ENCODE assay signal across 26 mouse cellular contexts in the genomic region with DNA sequence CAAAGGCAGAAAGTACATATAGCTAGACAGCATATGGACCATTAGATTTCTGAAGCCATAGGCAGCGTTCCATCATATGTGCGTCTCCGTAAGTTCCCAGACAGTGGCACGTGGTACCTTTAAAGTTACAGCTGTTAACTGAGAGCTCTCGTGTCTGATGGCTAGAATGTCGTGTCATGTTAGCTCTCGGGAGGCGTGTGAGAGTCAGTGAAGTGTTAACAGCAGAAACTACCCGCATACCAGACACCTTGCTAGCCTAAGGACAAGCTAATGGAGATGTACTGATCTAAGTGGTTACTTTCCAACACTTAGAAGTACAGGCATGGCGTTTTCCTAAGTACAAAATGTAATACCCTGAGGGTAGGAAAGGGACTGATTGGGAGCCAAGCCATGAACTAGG. TPM values are rescaled to one million over a fixed set of nuclear protein-coding genes. Genes with fewer than 3 reads are reported as not detected.
A peak's percentile ranks its signal among the peaks of the same experiment; 100 is the strongest.
DNase-seq lines count a peak whose midpoint lies in the region; ATAC-seq and TF ChIP-seq lines count a peak whose summit lies in the region.
"Had no signal": no experiment of that assay in that cellular context is flagged by ENCODE, and none has a peak within 500 bp of the region (broad histone marks: within the 10 kb centered on the region; RNA-seq: fewer than 3 reads in every experiment).

No protein-coding gene starts in this region.

- no peak for TF ChIP-seq EP300 in MEL (IDR thresholded peaks at IDR 0.05; ENCODE audit: low read depth in 1 of 2, low read length in 2 of 2)

- intact Hi-C loops in heart, postnatal 14 days (cut with DNase I) = loop anchor here (2.0 to 10.0 kb wide), 2 partner anchors 28 to 168 kb away; a partner anchor contains a TSS

- H3K4me3 ChIP-seq in heart, embryonic 12.5 days = no peak overlapping the region
- H3K4me3 ChIP-seq in heart, embryonic 15.5 days = no peak overlapping the region
- no peak overlapping the region for H3K4me3 ChIP-seq in heart, embryonic 11.5 days (ENCODE audit: low read depth, low read length)
- no peak overlapping the region for H3K4me3 ChIP-seq in MEL (ENCODE audit: control insufficient read depth in 1 of 2, insufficient read depth in 1 of 2, low read depth in 2 of 2, low read length in 2 of 2)
- H3K4me3 ChIP-seq: embryonic facial prominence, embryonic 12.5 days; gastrocnemius, adult 2 months had no signal

- H3K36me3 ChIP-seq in heart, embryonic 12.5 days = peaks cover 51% of the 10 kb centered on the region
- H3K36me3 ChIP-seq in heart, embryonic 15.5 days = peaks cover 41% of the 10 kb centered on the region
- peaks cover 26% of the 10 kb centered on the region for H3K36me3 ChIP-seq in heart, embryonic 11.5 days (ENCODE audit: control insufficient read depth, insufficient read depth, low read length)
- H3K36me3 ChIP-seq in MEL (ENCODE audit: control insufficient read depth in 1 of 2, insufficient read depth in 2 of 2, low read length in 2 of 2) = peaks cover 5 to 6% of the 10 kb centered on the region in 2 experiments

- peak overlapping the region; percentile 34; the same call in 1 of the 2 replicates for H3K27ac ChIP-seq in heart, embryonic 12.5 days (ENCODE audit: poor library complexity, severe bottlenecking)
- H3K27ac ChIP-seq in heart, embryonic 15.5 days = peak overlapping the region; percentile 32; the same call in 1 of the 2 replicates
- no peak overlapping the region for H3K27ac ChIP-seq in heart, embryonic 11.5 days (ENCODE audit: low read depth, low read length)
- H3K27ac ChIP-seq in MEL (ENCODE audit: control insufficient read depth, low read depth, low read length) = no peak overlapping the region
- H3K27ac ChIP-seq: embryonic facial prominence, embryonic 12.5 days; embryonic facial prominence, embryonic 15.5 days; gastrocnemius, adult 2 months; hindbrain, embryonic 14.5 days; hindbrain, postnatal 0 days had no signal

- no peak for TF ChIP-seq POLR2A in MEL (IDR thresholded peaks at IDR 0.05; ENCODE audit: control insufficient read depth in 1 of 2, insufficient read depth in 1 of 2, low read depth in 1 of 2, low read length in 2 of 2, poor library complexity in 1 of 2)

- 49% methylated on average over 10 of the region's 10 CpGs for WGBS in heart, embryonic 12.5 days
- 46% methylated on average over 10 of the region's 10 CpGs for WGBS in heart, embryonic 15.5 days
- WGBS in heart, embryonic 11.5 days (ENCODE audit: insufficient replicate concordance) = 60% methylated on average over 10 of the region's 10 CpGs

- peaks cover 10% of the 10 kb centered on the region for H3K79me2 ChIP-seq in MEL (ENCODE audit: control insufficient read depth, insufficient read depth, low read length, poor library complexity)

- ATAC-seq in heart, embryonic 12.5 days (ENCODE audit: insufficient number of reproducible peaks, low FRiP score) = no peak
- ATAC-seq in heart, embryonic 15.5 days (replicated peaks; ENCODE audit: insufficient number of reproducible peaks, insufficient read depth, low FRiP score, low read depth) = no peak
- ATAC-seq in heart, embryonic 11.5 days (replicated peaks; ENCODE audit: insufficient number of reproducible peaks, low FRiP score, low TSS enrichment) = no peak
- ATAC-seq in inflammation-experienced regulatory T-cells, adult 6 months = no peak
- ATAC-seq: CD4-positive, CD25-positive, alpha-beta regulatory T cell, adult 4 months; forebrain, embryonic 14.5 days; forebrain, postnatal 0 days; hindbrain, postnatal 0 days; intestine, postnatal 0 days; Patski had no signal

- H3K9me3 ChIP-seq in heart, embryonic 12.5 days (replicated peaks) = no peaks in the 10 kb centered on the region
- H3K9me3 ChIP-seq in heart, embryonic 15.5 days (replicated peaks) = no peaks in the 10 kb centered on the region
- H3K9me3 ChIP-seq in heart, embryonic 11.5 days (replicated peaks; ENCODE audit: control insufficient read depth, low read length) = no peaks in the 10 kb centered on the region
- no peaks in the 10 kb centered on the region for H3K9me3 ChIP-seq in MEL (replicated peaks; ENCODE audit: insufficient read depth, low read length)
- H3K9me3 ChIP-seq: embryonic facial prominence, embryonic 12.5 days; embryonic facial prominence, embryonic 15.5 days had no signal

- no peak overlapping the region for H3K4me2 ChIP-seq in heart, embryonic 12.5 days
- H3K4me2 ChIP-seq in heart, embryonic 15.5 days = no peak overlapping the region
- H3K4me2 ChIP-seq in heart, embryonic 11.5 days = no peak overlapping the region; the same call in 1 of the 2 replicates
- H3K4me2 ChIP-seq: embryonic facial prominence, embryonic 15.5 days had no signal

- no peak for TF ChIP-seq RAD21 in MEL (IDR thresholded peaks at IDR 0.05; ENCODE audit: low read depth, low read length)

- peaks cover 29% of the 10 kb centered on the region for H3K4me1 ChIP-seq in heart, embryonic 12.5 days (replicated peaks)
- peaks cover 32% of the 10 kb centered on the region for H3K4me1 ChIP-seq in heart, embryonic 15.5 days (replicated peaks)
- H3K4me1 ChIP-seq in heart, embryonic 11.5 days (ENCODE audit: control insufficient read depth, insufficient read depth, low read length) = peaks cover 14% of the 10 kb centered on the region; the same call in 1 of the 2 replicates
- H3K4me1 ChIP-seq in MEL (ENCODE audit: control insufficient read depth in 1 of 2, insufficient read depth in 2 of 2, low read length in 2 of 2) = 0 out of 4 replicates have a peak, but pooled peaks cover 2% of the 10 kb centered on the region in 2 experiments

- no peak overlapping the region for H3K9ac ChIP-seq in heart, embryonic 12.5 days
- H3K9ac ChIP-seq in heart, embryonic 15.5 days = no peak overlapping the region
- no peak overlapping the region for H3K9ac ChIP-seq in heart, embryonic 11.5 days (ENCODE audit: low read depth, low read length)
- no peak overlapping the region for H3K9ac ChIP-seq in MEL (ENCODE audit: control insufficient read depth, low read depth, low read length, poor library complexity, severe bottlenecking)
- H3K9ac ChIP-seq: embryonic facial prominence, embryonic 12.5 days; embryonic facial prominence, embryonic 15.5 days; forebrain, postnatal 0 days had no signal

- DNase-seq in heart, postnatal 14 days = no peak
- DNase-seq in A20 (ENCODE audit: low read depth, low spot score) (peak; percentile 32), MEL (ENCODE audit: low read depth, low spot score) (peak; percentile 26)
- DNase-seq: adrenal gland, postnatal 10 days; adrenal gland, postnatal 36 days; cerebellum, adult 11 months; cerebellum, adult 2 months; cerebellum, postnatal 25 days; forebrain, postnatal 0 days; gastrocnemius, adult 2 months; gastrocnemius, postnatal 14 days; heart, adult 18-20 months; heart, postnatal 36 days; kidney, adult 2 months had no signal

- no peaks in the 10 kb centered on the region for H3K27me3 ChIP-seq in heart, embryonic 12.5 days (replicated peaks)
- H3K27me3 ChIP-seq in heart, embryonic 15.5 days = no peaks in the 10 kb centered on the region
- H3K27me3 ChIP-seq in heart, embryonic 11.5 days (ENCODE audit: control insufficient read depth, insufficient read depth, low read length) = no peaks in the 10 kb centered on the region
- H3K27me3 ChIP-seq in MEL (ENCODE audit: control insufficient read depth in 1 of 2, insufficient read depth in 2 of 2, low read length in 2 of 2) = no peaks in the 10 kb centered on the region
- H3K27me3 ChIP-seq: embryonic facial prominence, embryonic 12.5 days; embryonic facial prominence, embryonic 15.5 days; Patski had no signal

- no peak for TF ChIP-seq CTCF in MEL (IDR thresholded peaks at IDR 0.05 in 2 of 3, conservative IDR thresholded peaks at IDR 0.05 in 1 of 3; ENCODE audit: control insufficient read depth in 1 of 3, insufficient read depth in 1 of 3, low read depth in 2 of 3, low read length in 3 of 3, poor library complexity in 1 of 3, severe bottlenecking in 1 of 3)

TF ChIP-seq in MEL, 35 proteins besides CTCF, POLR2A, EP300 and RAD21:
- TF ChIP-seq JUND (IDR thresholded peaks at IDR 0.05; ENCODE audit: low read depth, low read length) = no peak
- no peak for TF ChIP-seq ZNF384 (IDR thresholded peaks at IDR 0.05; ENCODE audit: low read depth, low read length)
- no peak for TF ChIP-seq CHD1 (IDR thresholded peaks at IDR 0.05; ENCODE audit: low read depth, low read length)
- TF ChIP-seq MAFK (IDR thresholded peaks at IDR 0.05; ENCODE audit: borderline replicate concordance, low read depth, low read length) = no peak
- no peak for TF ChIP-seq TAL1 (IDR thresholded peaks at IDR 0.05; ENCODE audit: low read length)

RNA-seq across cellular contexts. Expression of a gene that starts 2.1 kb away (rescaled TPM):
- polyA plus RNA-seq in heart, embryonic 12.5 days (2016; fragmentation: Nextera tagmentation; extraction: Ambion mirVana) = 6.2 and 6.3 TPM in 2 replicates
- total RNA-seq in heart, postnatal 14 days (2021) = 1 to 10 TPM; 2.8 to 3.3 TPM
- polyA plus RNA-seq in heart, embryonic 15.5 days (2015; fragmentation: Nextera tagmentation; extraction: Ambion mirVana) = 6.0 and 6.8 TPM in 2 replicates
- 6.5 and 7.6 TPM in 2 replicates for polyA plus RNA-seq in heart, embryonic 11.5 days (2014; fragmentation: Nextera tagmentation; extraction: Ambion mirVana)
- 2.1 and 3.3 TPM in 2 replicates for total RNA-seq in MEL (2012; rRNA removed)
- 1 to 10 TPM in 1 of 2 experiments, not detected in 1; 1.7 TPM for polyA plus RNA-seq in MEL (2012; ENCODE audit: insufficient read depth in 1 of 2, insufficient read length in 2 of 2, low read depth in 1 of 2, low replicate concordance in 2 of 2, missing spikeins in 1 of 2)
- 1 to 10 TPM; 7.2 to 9.7 (median 7.3) TPM for polyA plus RNA-seq in inflammation-experienced regulatory T-cells, adult 6 months (2017; shearing (Covaris generic))

RNA-seq across cellular contexts. Expression of a gene that starts 28.3 kb away (rescaled TPM):
- 690 and 731 TPM in 2 replicates for polyA plus RNA-seq in heart, embryonic 12.5 days (2016; fragmentation: Nextera tagmentation; extraction: Ambion mirVana)
- total RNA-seq in heart, postnatal 14 days (2021) = 100 to 1,000 TPM; 205 to 206 TPM
- polyA plus RNA-seq in heart, embryonic 15.5 days (2015; fragmentation: Nextera tagmentation; extraction: Ambion mirVana) = 733 and 988 TPM in 2 replicates
- 723 and 731 TPM in 2 replicates for polyA plus RNA-seq in heart, embryonic 11.5 days (2014; fragmentation: Nextera tagmentation; extraction: Ambion mirVana)
- total RNA-seq in MEL (2012; rRNA removed) = 111 and 120 TPM in 2 replicates
- polyA plus RNA-seq in MEL (2012; ENCODE audit: insufficient read depth in 1 of 2, insufficient read length in 2 of 2, low read depth in 1 of 2, low replicate concordance in 2 of 2, missing spikeins in 1 of 2) = 100 to 1,000 TPM in 1 of 2 experiments, not detected in 1; 129 TPM
- 100 to 1,000 TPM in 2 of 3 experiments, 10 to 100 TPM in 1; 88.8 to 114 (median 113) TPM for polyA plus RNA-seq in inflammation-experienced regulatory T-cells, adult 6 months (2017; shearing (Covaris generic))

RNA-seq across cellular contexts. Expression of a gene that starts 28.4 kb away (rescaled TPM):
- polyA plus RNA-seq in heart, embryonic 12.5 days (2016; fragmentation: Nextera tagmentation; extraction: Ambion mirVana) = 86.9 and 89.7 TPM in 2 replicates
- 10 to 100 TPM; 32.4 to 34.2 TPM for total RNA-seq in heart, postnatal 14 days (2021)
- 64.5 and 90.8 TPM in 2 replicates for polyA plus RNA-seq in heart, embryonic 15.5 days (2015; fragmentation: Nextera tagmentation; extraction: Ambion mirVana)
- polyA plus RNA-seq in heart, embryonic 11.5 days (2014; fragmentation: Nextera tagmentation; extraction: Ambion mirVana) = 87.5 and 89.1 TPM in 2 replicates
- 183 and 203 TPM in 2 replicates for total RNA-seq in MEL (2012; rRNA removed)
- 10 to 100 TPM in 1 of 2 experiments, not detected in 1; 98.3 TPM for polyA plus RNA-seq in MEL (2012; ENCODE audit: insufficient read depth in 1 of 2, insufficient read length in 2 of 2, low read depth in 1 of 2, low replicate concordance in 2 of 2, missing spikeins in 1 of 2)
- 10 to 100 TPM; 31.1 to 34.2 (median 31.7) TPM for polyA plus RNA-seq in inflammation-experienced regulatory T-cells, adult 6 months (2017; shearing (Covaris generic))

Comparison
In these comparisons a context has a peak if more than half of its experiments do, and no peak if none do; other contexts are left out.
1. H3K27ac ChIP-seq: peak in heart, embryonic 12.5 days (single experiment) and heart, embryonic 15.5 days (single experiment); none in heart, embryonic 11.5 days (single experiment) and MEL (single experiment).
2. DNase-seq: peak in A20 (single experiment) and MEL (single experiment); none in heart, postnatal 14 days (0 of 2).